Mouse (Mus musculus): ENCODE data around the gene Fut4.
"Not testable (repeated sequence)": the region's sequence is repeated elsewhere in the genome, so short reads cannot be mapped to it uniquely, and the experiment has no call there.

Gene Fut4

DNA sequence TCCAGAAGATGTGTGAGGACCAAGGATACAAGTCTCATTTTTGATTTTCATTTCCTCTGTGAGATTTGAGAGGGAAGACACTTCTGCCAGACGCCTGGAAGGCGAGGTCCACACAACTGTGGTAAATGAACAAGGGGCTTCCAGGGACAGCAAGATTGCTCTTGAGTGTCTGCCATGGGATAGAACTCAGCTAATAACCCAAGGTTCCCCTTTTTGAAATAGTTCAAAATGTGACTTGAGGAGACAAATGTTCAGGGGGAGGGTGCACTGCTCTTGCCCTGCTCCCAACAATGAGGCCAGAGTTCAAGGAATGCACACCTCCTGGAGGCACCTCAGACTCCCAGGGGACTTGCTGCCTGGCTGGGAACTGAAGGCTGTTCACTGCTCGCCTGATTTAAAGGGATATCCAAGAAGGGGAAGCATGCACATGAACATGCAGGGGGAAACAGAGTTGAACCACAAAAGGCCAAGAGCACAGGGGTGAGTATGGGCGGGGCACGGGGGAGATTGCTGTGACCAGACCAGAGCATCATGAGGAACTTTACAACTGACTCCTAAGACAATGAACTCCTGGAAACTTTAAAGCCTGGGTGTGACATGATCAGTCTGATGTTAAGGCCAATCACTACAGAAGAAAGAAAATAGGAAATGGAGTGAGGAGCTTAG is 27.3 kb downstream of the Fut4 start:
- no peak for DNase-seq

- no peak for DNase-seq
Observed at GRCm38 (mm10) chr9:14721610-14722009, 30.6 kb downstream of the Fut4 start.

- no peak for DNase-seq
Observed at GRCm38 (mm10) chr9:14720384-14720783, 31.8 kb downstream of the Fut4 start.

DNA sequence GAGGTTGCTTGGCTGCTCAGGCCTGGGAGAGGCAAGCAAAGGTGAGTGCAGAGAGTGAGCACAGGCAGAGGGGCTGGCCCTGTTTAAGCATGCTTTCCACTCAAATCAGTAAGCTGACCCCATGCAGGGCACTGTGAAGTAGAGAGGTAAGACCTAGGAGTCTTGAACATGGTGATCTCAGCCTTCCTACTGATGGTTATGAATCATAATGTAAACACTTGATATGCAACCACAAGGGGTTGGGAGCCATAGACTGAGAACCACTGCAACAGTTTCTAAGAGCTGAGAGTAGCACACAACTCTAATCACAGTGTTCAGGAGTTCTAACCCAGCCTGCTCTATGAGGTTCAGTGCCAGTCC is 33.9 kb downstream of the Fut4 start:
- DNase-seq, result no peak

GRCm38 (mm10) chr9:14717689-14718331 is 34.4 kb downstream of the Fut4 start:
- peak; percentile 41 for DNase-seq

DNA sequence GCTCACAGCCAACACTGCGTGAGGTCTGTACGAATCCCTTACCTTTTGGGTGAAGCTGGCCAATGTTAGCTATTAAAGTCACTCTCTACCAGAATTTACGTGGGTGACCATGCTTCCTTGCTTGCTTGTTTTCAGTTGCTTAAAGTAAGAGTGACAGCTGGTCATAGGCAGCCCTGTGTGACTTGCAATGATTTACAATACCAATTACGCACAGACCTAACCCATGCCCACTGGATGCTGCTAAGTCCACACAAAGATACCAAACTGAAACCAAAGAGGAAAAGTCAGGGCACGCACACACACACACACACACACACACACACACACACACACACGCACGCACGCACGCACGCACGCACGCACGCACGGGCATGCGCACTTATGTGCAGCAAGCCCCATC is 36.9 kb downstream of the Fut4 start:
- DNase-seq, result no peak

- DNase-seq, result no peak
Observed at GRCm38 (mm10) chr9:14710910-14711309, 41.3 kb downstream of the Fut4 start.

- no peak for DNase-seq
Observed at GRCm38 (mm10) chr9:14705321-14706162, 46.7 kb downstream of the Fut4 start.

- DNase-seq, result not testable (repeated sequence)
Observed at GRCm38 (mm10) chr9:14700795-14701194, 51.4 kb downstream of the Fut4 start.

- DNase-seq, result no peak
Observed at GRCm38 (mm10) chr9:14699288-14699640, 52.9 kb downstream of the Fut4 start.

DNA sequence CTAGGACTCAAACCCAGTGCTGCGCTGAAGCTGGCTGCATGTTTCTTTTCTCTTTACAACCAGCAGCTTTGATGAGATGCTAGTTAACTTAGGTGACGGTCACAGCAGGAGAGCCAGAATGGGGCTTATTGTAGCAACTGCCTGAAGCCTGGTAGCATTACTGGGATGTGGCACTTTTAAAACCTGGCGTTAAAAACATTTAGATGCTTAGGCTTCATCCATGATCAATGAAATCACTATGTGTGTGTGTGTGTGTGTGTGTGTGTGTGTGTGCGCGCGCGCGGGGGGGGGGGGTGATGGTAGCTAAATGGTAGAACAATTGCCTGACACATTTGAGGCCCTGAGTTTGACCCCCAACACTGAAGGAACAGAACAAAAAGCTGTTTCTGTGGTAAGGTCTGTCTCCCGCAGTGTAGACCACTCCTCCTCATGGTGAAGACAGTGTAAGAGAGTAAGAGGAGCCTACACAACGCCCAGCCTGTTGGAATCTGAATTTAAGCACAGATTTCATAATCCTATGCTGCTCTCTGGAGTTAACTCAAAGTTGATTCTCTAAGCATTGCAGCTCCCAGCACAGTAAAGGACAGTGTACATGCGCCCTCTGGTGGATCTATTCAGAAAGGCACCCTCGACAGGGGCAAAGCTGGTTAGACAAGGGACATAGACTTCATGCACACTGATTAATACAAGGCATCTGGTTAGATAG is 53.5 kb downstream of the Fut4 start:
- DNase-seq, result peak; percentile 93
